Mouse (Mus musculus) kidney, adult 2 months (tissue): ENCODE results near the gene Ncmap.

Experiments used
- CTCF ChIP-seq: fragments of 200-500 bp; conservative IDR thresholded peaks from 2 replicates; pipeline ENCODE4 v1.5.1; 2011; ENCODE audit warnings: low read depth, mild to moderate bottlenecking, control low read depth, low read length, moderate library complexity, mixed read lengths; ENCODE audit not compliant: insufficient read depth, insufficient read length
- POLR2A ChIP-seq: fragments of 200-500 bp; IDR thresholded peaks from one replicate; pipeline ENCODE4 v1.6.1; 2011; ENCODE audit warnings: low read depth, low read length, control low read depth

DNA sequence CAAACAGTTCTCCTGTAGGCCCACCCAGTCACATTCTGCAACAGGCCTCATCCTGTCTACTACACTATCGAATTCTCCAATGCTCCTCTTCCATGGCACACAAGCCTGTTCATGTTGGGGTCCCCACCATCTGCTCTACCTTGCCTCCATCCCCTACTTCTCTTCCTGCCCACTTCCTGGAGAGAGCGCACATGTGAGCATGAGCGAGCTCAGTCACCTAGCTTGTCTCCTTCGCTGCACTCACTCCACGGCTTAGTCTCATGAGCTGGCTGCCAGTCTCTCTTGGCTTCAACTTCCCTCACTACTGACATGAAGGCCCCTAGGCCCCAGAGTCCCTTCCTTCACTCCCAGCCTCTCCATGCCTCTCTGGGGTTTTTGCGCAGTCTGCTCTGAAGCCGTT lies 28.6 kb upstream of the Ncmap start:
- no peak for TF ChIP-seq POLR2A
- TF ChIP-seq CTCF, result no peak
